Mouse (Mus musculus) skeletal muscle tissue, adult 2 months (tissue): ENCODE results near the gene Itgb4.
A peak's percentile ranks its signal among the peaks of the same experiment; 100 is the strongest.

Source experiments
- DNase-seq: peaks from one replicate; pipeline ENCODE4 v3.0.0-alpha.2; 2012; ENCODE audit warnings: low read depth, low spot score

The Itgb4 gene

DNA sequence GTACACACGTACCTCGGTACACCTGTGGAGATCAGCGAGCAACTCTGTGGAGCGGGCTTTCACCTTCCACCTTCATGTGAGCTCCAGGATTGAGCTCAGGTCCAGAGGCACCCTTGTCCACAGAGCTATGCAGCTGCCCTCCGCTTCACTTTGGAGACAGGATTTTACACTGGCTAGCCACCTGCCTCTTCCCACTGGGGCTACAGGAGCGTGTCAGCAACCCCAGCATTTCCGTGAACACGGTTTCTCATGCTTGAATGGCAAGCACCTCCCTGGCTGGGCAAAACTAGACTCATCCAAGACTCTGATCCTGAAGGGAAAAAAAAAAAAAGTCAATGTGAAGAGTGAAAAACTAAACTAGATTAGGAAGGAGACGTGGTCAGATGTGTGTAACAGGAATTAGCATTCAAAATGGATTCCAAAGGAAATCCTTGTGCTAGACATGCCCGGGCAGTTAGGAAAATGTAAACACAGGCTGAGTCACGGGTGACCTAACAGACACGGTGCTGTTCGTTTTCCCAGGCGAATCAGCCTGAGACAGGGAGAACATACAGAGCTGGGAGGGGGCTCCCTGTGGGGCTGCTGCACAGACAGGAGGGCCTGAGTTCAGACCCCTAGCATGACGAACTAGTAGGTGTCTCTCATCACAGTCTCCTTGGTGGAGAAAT, 4.4 kb upstream of the Itgb4 start:
- no peak for DNase-seq

DNA sequence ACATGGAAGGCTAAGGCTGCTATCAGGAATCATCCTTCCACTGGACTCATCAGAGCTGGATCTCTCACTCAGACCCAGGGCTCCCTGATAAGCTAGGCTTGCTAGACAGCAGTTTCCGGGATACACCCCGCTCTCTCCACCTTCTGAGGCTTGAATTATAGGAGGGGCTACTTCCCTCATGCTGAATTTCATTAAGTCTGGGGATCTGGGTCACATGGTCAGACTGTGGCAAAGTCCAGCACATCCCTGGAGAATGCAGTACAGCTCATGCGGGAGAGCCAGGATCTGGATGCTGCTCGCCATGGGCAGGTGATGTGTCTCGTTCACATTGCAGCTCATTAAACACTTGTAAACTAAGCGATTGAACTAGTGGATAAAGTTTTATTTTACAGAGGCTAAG, 3.5 kb upstream of the Itgb4 start:
- no peak for DNase-seq

DNA sequence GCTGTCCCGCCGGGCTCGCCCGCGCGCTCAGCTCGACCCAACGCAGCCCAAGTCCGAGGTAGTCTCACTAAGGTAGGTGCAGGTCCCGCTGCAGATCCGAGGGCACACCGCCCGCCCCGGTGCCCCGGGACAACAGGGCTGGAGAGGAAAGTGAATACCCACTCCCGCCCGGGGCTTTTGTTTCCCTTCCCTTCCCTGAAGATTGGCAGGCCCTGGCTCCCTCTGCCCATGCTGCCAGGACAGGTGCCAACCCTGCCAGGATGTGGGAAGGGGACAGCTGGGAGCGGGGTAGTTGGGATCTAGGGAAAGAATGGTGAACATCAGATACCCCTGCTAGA, 543 bp downstream of the Itgb4 start:
- DNase-seq: no peak

DNA sequence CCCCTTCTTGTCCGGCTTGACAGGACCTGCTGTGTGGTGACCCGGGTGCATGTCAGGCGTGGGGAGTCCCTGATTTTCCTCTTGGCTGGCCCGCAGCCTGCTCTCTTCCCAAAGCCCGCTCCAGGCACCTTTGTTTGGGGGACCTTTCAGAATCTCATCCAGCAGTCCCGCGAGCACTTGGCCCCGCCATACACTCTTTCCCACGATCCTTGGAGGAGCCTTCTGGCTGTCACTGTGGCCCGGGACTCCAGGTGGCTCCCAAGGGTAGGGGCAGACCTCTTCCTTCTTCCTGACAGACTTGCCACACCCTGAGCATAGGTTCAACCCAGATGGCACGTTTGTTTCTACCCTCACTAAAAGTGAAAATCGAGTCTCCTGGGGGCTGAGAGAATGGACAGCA, 1.0 kb downstream of the Itgb4 start:
- DNase-seq: no peak

DNA sequence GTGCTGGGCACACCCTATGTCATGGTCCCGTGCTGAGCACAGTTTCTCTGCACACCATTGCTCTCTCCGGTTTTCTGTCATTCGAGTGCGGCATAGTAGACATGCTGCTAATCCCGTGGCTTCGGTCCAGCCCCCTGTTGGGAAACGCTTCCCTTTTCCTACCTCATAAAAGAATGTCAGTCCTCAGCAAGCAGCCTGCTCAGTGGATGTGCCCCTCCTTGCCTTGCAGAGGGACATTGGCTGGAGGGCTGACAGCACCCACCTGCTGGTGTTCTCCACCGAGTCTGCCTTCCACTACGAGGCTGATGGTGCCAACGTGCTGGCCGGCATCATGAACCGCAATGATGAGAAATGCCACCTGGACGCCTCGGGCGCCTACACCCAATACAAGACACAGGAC, 8.0 kb downstream of the Itgb4 start:
- no peak for DNase-seq

DNA sequence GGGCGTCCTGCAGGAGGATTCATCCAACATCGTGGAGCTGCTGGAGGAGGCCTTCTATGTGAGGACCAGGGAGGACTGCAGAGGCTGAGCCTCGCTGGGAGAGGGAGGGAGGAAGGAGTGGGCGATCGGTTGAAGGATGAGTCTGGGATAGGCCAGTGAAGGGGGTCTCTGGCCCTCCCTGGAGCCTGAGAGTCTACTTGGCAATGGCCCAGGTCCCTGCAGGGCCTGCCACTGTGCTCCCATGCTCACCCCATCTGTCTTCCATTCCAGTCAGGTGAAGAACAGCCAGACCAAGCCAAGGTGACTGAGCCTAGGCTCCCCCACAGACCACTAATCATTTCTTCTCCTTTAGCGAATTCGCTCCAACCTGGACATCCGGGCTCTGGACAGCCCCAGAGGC, 8.8 kb downstream of the Itgb4 start:
- no peak for DNase-seq

DNA sequence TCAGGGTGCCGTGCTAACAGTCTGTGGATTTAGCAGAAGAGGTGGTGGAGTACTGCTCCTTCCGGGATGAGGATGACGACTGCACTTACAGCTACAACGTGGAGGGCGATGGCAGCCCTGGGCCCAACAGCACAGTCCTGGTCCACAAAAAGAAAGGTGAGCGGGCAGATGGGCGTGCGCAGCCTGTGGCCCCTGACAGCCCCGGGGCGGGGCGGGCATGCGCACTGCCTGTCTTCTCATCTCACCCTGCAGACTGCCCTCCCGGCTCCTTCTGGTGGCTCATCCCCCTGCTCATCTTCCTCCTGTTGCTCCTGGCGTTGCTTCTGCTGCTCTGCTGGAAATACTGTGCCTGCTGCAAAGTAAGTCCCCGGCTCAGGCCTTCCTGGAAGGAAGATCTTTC, 15.2 kb downstream of the Itgb4 start:
- no peak for DNase-seq

DNA sequence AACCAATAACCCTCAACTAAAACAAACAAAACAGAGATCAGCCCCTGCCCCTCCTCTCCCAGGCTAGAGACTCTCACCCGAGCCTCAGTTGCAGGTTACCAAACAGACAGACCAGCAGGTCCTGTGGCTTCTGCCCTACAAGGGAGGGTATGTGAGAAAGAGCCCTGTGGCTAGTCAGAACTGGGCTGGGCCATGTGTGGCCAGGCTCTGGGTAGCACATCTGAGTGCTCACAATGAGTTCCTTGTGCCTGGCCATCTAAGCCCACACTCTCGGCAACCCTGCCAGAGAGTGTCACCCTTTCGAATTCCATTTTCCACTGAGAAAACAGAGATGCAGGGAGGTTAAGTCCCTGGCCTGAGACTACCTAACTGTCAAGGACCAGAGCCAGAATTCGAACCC, 17.6 kb downstream of the Itgb4 start:
- DNase-seq: no peak

DNA sequence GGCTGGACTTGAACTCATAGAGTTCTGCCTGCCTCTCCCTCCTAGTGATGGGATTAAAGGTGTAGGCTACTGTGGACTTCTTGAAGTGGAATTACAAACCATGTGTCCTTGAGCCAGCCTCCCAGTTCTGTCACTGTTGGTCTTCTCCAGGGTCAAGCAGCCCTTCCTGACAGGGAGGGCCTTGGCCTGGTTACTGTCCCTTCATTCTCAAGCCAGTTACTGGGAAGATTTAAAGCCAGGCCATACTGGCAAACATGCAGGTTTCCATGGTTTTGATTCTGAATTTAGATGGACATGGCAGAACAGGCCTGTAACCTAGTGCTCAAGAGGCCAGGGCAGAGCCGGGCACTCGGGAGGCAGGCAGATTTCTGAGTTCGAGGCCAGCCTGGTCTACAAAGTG, 20.7 kb downstream of the Itgb4 start:
- DNase-seq: no peak

DNA sequence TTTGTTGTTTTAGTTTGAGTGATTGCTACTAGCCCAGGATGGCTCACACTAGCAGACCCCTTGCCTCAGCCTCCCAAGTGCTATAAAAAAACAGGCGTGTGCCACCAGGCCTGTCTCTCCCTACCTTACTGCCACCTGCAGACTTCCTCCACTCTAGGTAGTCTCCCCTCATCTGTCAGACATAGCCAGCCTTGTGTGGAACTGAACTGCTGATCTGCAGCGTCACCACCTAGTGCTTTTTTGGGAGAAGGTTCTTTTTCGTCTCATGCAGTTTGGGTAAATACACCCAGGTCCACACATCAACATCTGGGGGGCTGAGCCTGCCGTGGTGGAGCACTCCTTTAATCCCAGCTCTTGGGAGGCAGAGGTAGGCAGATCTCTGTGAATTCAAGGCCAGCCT, 22.5 kb downstream of the Itgb4 start:
- DNase-seq: no peak

DNA sequence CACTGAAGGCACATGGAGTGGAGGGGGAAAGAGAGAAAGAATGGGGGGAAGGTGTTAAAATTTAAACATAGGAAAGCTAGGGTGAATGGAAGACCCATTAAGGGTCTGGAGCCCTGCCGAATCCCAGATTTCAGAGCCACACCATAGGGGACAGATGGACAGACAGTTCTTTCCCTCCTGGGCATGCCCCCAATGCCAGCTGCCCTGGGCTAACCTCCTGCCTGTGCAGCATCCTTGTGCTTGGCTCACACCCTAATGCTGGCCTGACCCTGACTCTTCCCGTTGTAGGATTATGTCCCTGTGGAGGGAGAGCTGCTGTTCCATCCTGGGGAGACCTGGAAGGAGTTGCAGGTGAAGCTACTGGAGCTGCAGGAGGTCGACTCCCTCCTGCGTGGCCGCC, 23.2 kb downstream of the Itgb4 start:
- no peak for DNase-seq

DNA sequence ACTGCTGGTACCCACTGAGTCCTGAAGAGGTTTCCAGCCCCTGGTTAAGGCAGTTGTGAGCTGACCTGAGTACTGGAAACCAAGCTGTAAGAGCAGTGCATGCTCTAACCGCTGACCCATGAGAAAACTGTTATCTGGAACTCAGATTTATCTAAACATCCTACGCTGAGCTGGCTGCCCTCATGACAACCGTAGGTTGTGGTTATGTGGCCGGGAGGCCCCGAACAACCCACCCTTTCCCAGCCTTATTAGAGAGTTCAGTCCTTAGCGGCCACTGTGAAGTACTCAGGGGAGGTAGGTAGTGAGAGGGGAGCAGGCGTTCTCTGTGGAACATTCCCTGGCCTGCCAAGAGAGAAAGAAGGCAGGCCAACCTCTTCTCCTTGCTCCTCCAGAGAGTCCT, 24.5 kb downstream of the Itgb4 start:
- DNase-seq: no peak

DNA sequence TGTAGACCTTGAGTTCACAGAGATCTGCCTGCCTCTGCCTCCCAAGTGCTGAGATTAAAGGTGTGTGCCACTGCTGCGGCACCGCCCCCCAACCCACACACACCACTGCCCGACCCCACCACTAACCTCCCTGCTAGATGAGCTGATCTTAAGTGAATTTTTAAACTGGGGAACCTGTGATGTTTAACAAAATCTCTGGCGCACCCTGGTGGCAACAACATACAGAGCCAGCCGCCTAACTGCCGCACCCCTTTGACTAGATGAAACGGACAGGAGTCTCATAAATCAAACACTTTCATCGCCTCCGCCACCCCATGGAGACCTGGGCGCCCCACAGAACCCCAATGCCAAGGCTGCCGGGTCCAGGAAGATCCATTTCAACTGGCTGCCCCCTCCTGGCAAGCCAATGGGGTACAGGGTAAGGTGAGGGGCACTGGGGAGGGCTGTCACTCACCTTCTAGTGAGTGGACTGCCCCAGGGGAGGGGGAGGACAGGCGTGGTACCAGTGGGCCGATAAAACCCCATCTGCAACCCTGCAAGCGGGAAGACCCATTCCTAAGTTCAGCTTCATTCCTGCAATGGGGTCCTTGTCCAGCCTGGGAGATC, 25.1 kb downstream of the Itgb4 start:
- no peak for DNase-seq

DNA sequence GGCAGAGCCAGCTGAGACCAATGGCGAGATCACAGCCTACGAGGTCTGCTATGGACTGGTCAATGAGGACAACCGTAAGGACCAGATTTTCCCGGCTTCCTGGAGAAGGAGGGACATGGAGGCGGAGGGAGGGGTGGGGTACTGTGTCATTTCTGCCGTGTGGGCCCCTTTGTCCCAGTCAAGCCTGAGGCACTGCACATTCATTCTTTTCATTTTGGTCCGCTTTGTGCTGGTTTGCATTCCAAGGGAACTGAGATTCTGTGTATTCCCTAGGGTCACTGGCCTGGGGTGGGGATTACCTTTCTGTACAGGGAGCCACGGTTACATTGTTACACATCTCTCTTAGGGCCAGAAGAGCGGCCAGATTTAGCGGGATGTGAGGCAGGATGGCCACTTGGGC, 26.1 kb downstream of the Itgb4 start:
- DNase-seq: no peak

DNA sequence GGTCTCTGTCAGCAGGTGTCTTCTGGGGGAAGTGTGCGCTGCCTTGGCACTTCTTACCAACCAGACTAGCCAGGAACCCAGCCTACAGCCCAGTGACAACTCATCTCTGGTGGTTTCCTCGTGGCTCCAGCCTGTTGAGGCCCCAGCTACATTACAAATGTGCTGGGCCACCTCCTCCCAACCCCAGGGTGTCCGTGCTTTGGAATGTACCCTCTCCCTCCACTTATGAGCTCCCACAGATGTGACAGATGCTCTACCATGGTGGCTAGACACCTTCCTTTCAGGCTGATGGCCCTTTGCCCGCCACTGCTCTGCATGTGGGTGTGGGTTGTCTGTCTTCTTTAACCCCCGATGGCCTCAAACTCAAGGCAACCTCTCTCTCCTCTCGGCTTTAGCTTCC, 27.2 kb downstream of the Itgb4 start:
- DNase-seq: no peak

DNA sequence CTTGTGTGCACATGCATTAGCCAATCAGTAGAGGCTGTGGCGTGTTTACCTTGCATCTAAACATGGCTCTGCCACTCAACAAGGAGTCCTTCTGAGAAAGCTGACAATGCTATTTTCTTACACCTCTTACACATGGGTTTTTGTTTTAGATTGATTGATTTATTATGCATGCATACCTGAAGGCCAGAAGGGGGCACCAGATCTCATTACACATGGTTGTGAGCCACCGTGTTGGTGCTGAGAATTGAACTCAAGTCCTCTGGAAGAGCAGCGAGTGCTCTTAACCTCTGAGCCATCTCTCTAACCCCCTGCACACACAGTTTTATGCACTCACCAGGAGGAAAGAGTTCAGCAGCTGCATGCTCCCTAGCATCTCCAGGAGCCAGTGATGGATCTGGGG, 28.4 kb downstream of the Itgb4 start:
- DNase-seq: no peak

DNA sequence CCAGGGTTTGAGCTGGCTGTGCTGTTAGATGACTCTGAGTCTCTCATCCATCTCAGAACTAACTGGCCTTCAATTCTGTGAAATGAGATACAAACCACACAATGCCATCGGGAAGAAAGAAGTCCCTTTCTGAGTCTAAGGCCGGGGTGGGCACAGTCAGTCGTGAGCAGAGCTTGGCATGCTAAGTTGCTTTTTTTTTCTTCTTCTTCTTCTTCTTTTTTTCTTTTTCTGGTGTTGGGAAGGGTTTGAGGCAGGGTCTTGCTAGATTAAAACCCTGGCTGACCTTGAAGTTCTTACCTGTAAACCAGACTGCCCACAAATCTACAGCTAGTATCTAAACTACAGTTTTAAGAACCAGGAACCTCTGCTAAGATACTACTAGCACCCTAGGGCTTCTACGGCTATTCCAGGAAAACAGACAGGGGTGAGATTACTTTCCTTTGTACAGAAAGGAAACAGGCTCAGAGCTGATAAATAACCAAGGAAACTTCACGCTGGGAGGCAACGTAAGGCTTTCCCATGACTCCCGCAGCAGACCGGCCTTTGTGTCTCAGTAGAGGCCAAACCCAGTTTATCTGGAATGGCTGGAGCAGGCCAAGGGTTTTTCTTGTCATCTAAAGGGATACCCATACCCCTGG, 29.8 kb downstream of the Itgb4 start:
- no peak for DNase-seq

DNA sequence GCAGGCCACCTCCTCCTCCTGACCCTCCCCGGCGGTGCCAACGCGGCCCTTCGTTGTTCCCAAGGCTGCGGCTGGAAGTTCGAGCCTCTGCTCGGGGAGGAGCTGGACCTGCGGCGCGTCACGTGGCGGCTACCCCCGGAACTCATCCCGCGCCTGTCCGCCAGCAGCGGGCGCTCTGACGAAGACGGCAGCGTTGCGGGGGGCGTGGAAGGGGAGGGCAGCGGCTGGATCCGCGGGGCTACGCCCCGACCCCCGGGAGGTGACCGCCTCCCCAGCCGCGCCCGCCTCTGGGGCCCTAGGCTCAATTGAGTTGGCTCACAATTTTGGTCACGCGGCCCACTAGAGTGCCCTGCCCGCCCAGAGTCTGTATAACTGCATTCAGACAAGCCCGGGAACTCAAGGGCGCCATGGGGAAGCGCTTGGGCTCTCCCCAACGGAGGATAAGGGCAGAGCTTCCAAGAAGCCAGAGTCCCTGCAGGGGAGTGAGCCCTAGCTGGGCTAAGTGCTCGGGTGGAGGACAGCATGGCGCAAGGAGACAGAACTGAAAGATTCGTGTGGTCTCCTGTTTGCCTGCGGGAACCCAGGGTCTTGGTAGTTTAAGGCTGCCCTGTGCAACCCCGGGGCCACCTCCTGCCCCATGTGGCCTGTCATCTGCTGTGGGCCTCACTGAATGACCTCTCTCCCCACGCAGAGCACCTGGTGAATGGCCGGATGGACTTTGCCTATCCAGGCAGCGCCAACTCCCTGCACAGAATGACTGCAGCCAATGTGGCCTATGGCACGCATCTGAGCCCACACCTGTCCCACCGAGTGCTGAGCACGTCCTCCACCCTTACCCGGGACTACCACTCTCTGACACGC, 30.6 kb downstream of the Itgb4 start:
- DNase-seq: peak; percentile 73

DNA sequence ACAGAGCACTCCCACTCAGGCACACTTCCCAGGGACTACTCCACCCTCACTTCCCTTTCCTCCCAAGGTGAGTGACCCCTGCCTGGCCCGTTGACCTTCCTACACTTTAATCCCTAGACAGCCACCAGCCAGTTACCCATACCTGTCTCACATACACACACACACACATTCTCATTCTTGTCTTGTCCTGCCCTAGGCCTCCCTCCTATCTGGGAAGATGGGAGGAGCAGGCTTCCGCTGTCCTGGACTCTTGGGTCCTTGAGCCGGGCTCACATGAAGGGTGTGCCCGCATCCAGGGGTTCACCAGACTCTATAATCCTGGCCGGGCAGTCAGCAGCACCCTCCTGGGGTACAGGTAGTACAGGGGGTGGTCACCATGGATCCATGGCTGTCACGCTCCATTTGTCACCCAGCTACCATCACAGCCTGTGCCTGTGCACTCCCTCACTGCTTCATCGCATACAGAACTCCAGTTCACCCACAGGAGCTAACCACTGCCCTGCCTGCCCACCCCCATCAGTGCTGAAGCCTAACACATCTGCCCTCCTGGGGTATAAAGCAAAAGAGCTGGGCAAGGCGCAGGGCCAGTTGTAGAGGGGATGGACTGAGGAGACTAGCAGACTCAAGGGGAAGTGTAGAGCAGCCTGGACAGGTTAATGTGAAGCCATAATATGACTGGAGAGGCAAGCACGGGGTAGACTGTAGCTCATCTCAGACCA, 31.4 kb downstream of the Itgb4 start:
- DNase-seq: no peak

DNA sequence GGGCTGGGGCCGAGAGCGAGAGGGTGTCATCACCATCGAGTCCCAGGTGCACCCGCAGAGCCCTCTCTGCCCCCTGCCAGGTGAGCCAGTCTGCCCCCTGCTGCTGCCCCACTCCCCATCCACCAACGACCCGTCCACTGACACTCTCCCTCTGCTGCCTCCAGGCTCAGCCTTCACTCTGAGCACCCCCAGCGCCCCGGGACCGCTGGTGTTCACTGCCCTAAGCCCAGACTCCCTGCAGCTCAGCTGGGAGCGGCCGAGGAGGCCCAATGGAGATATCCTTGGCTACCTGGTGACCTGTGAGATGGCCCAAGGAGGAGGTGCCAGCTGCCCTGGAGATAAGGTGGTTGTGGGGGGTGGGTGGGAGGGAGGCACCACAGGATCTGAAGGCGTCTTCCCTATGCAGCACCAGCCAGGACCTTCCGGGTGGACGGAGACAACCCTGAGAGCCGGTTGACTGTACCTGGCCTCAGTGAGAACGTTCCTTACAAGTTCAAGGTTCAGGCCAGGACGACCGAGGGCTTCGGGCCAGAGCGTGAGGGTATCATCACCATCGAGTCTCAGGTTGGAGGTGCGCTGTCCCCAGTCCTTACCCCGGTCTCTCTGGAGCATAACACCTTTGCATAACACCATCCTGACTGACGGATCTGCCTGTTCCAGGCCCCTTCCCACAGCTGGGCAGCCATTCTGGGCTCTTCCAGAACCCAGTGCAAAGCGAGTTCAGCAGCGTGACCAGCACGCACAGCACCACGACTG, 32.8 kb downstream of the Itgb4 start:
- DNase-seq: no peak

DNA sequence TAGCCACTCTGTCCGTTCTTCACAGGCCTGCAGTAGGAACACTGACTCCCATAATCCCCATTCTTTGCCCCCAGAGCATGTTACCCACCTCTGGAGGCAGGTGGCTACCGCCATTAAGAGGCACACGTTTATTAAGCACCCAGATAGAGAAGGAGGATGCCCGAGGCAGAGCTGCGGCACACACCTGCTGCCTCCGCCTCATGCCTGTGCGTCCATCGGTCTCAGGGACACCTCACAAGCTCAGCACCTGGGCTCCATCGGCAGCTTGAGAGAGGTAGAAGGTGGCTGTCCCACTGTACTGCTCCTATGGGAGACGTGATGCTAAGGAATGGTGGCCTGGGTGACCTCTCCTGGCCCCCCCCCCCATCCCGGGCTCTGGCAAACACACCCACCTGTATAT, 33.9 kb downstream of the Itgb4 start:
- no peak for DNase-seq
